Mouse (Mus musculus) heart, postnatal 36 days (tissue): ENCODE results near the gene Myo1g. TPM values are rescaled to one million over a fixed set of nuclear protein-coding genes. Genes with fewer than 3 reads are reported as not detected.
A peak's percentile ranks its signal among the peaks of the same experiment; 100 is the strongest.

Source experiments
- DNase-seq, 2 experiments: peaks; one replicate each; pipeline ENCODE4 v3.0.0; 2021 to 2022
- intact Hi-C: fragments of 180-260 bp; cut with DNase I; formaldehyde crosslinking; loops from one replicate; pipeline ENCODE4 v1.15.1; 2025
- total RNA-seq, 2 experiments: library from RNA; stranded (reverse); gene quantifications; 2 replicates each; pipeline ENCODE4 v1.2.3; 2021

Myo1g gene
- total RNA-seq, 2 experiments from 2014 or later, result 1.2 to 2.2 TPM

- DNase-seq, result no peak
- intact Hi-C loops, result no loop called here
Measured at GRCm38 (mm10) chr11:6497311-6497948, 23.3 kb downstream of the Myo1g start.

DNA sequence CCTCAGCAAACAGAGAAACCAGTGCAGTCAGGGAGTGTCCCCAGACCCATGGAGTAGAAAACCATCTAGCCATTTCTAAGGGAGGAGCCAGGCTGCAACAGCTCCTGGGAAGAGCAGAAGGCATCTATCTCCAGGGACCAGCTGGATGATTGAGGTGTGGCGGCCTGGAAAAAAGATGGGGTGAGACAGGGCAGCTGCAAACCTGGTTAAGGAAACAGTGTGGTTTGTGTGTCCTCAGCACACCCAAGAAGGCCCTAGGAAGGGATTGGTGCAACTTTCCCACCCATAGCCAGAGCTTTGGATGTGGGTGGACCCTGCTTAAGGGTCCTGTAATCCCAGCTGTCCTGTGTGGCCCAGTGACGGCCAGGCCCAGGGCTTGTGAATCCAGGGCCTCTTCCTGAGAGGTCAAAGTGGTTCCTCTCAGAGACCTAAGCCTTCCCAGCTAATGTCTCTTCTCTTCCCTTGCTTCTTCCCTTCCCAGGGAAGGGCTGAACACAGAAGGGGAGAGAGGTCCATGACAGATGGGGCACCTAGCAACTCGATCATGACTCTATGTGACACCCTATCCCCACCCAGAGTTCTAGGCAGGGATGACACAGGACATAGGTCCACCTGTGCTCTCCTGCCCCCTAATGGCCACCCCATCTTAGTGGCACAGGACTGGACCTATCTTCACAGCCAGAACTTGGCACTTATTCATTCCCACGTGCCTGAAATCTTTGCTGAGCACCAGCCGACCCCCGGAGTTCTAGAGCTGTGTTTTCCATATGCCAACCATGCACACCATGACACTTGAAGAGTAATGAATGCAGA lies 30.9 kb downstream of the Myo1g start:
- DNase-seq, result peak; percentile 30 to 38
- intact Hi-C loops, result loop anchor here (1.0 kb wide), 1 partner anchor 24 kb away; no protein-coding TSS in a partner anchor

DNA sequence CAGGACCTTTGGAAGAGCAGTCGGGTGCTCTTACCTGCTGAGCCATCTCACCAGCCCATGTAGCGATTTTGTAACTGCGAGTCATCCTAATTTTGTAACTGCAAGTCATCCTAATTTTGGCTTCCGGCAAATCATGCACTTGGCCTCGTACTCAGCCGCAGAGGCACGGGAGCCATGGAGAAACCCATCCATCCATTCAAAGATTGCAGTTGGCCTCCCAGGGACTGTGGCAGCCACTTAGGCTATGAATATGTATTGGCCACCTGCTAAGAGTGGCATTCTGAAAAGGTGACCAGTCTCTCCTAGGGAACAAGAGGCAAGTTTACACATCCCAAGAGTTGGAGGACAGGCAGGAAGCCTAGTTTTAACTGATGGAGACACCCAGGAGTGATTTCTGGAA lies 31.5 kb downstream of the Myo1g start:
- no peak for DNase-seq
- intact Hi-C loops, result no loop called here

- intact Hi-C loops, result no loop called here
- no peak for DNase-seq
Measured at GRCm38 (mm10) chr11:6488041-6488684, 32.6 kb downstream of the Myo1g start.

- intact Hi-C loops, result no loop called here
- DNase-seq, result no peak
Measured at GRCm38 (mm10) chr11:6487496-6487895, 33.3 kb downstream of the Myo1g start.

DNA sequence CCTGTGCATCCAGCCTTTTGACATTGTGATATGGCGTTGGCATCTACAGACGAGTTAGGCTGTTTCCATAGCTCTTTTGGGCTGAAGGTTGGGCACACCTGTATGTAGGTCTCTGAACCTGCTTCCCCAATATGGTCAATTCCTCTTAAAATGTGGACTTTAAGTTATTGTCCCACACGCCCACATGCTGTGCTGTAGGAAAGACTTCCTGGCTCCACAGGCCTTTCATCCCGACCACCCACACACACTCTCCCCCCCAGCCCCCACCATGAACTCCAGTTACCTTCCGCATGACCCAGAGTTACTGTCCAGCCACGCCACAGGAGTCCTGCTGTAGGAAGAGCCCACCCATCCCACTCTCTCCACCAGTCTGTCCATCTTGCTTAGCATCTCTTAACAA lies 33.8 kb downstream of the Myo1g start:
- intact Hi-C loops, result no loop called here
- DNase-seq, result no peak

DNA sequence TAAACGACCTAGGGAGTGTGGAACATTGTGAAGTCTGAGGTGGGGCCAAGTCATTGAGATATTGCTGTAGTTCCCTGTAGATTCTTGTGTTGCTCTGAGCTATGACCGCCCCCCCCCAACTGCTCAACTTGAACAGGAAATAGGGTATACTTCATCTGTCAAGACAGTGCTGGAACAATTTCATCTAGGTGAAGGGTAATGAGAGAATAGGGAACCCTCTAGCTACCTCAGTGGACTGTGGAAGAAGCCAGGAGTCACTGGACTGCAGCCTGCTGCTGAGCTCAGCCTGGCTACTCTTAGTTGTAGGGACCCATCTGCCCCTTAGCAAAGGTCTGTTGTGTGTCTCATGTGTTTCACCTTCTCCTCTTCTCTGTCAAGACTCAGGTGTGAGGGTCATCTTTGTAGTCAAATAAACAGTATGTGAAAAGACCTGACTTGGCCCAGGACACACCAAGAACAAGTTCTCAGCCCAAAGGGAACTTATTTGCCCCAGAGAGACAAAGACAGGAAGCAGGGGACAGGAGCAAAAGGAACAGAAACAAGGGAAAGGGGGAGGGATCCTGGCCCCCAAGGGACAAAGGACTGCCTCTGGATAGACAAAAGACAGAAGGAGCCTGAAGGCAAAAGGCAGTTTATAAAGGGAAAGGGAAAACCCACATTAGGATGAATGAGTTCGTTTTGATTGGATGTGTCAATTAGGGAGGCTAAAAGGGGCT lies 36.4 kb downstream of the Myo1g start:
- DNase-seq, result no peak
- intact Hi-C loops, result no loop called here

- intact Hi-C loops, result no loop called here
Measured at GRCm38 (mm10) chr11:6483103-6483502, 37.7 kb downstream of the Myo1g start.

DNA sequence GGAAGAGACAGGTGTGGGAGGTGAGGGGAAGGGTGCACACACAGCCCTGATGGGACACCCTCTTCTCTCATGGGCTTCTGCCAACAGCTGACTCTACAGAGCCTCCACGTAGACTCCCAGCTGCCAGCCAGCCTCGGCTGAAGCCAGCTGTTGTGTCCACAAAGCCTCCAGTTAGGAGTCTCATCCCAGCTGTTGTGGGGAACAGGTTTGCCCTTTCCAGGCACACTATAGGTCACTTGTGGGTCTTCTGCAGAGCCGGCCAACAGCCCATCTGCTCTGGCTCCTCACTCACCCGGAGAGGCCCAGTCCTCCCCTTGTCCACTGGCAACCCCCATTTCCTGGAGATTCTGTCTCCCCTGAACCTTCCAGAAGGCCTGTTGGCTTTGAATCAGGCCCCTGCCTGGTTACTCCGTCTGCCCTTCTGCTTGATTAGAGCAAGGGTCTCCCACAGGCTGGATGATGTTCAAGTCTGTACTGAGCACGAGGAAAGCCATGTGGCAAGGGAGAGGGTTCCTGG lies 39.0 kb downstream of the Myo1g start:
- DNase-seq, result no peak
- intact Hi-C loops, result no loop called here

More at GRCm38 (mm10) chr11:6483103-6483502, 37.7 kb downstream of the Myo1g start:
- no peak for DNase-seq

GRCm38 (mm10) chr11:6480681-6481405 lies 39.9 kb downstream of the Myo1g start:
- intact Hi-C loops, result no loop called here

DNA sequence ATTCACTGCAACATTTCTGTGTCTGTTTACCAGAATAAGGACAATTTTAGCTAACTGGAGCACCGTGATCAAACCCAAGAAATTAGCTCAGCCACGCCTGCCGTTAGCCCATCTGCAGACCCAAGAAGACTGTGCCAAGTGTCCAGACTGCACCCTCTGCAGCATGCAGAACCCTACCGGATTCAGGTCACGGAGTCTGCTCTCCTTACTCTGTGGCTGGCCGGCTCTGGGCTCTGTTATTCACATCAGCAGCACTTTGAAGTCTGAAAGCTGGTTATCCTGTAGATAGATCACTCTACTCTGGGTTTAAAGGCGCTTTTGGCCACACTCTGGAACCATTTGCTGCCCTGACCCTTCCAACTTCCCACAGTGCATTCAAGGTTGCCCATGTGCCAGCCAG lies 40.6 kb downstream of the Myo1g start:
- intact Hi-C loops, result no loop called here
- no peak for DNase-seq

More at GRCm38 (mm10) chr11:6480681-6481405, 39.9 kb downstream of the Myo1g start:
- DNase-seq, result no peak

GRCm38 (mm10) chr11:6479231-6479630 lies 41.5 kb downstream of the Myo1g start:
- no peak for DNase-seq
- intact Hi-C loops, result loop anchor here (5.0 kb wide), 2 partner anchors 48 to 148 kb away; partner anchors contain the start of gene Tbrg4

GRCm38 (mm10) chr11:6477350-6477749 lies 43.4 kb downstream of the Myo1g start:
- intact Hi-C loops, result loop anchor here (2.0 to 5.0 kb wide), 3 partner anchors 35 to 150 kb away; partner anchors contain the start of gene Tbrg4
- DNase-seq, result no peak

DNA sequence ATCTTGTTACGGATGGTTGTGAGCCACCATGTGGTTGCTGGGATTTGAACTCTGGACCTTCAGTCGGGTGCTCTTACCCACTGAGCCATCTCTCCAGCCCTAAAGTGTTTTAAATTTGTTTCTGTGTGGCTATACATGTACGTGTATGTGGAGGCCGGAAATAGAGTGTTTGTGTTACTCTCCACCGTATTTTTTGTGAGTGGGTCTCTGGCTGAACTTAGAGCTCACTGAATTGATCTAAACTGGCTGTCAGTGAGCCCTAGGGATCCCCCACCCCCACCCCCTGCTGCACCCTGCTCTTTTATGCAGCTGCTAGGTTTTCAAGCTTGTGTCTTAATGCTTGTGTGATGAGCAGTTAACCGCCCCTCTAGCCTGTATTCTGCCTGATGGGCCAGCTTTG lies 43.9 kb downstream of the Myo1g start:
- DNase-seq, result no peak
- intact Hi-C loops, result loop anchor here (2.0 to 5.0 kb wide), 3 partner anchors 34 to 150 kb away; partner anchors contain the start of gene Tbrg4

DNA sequence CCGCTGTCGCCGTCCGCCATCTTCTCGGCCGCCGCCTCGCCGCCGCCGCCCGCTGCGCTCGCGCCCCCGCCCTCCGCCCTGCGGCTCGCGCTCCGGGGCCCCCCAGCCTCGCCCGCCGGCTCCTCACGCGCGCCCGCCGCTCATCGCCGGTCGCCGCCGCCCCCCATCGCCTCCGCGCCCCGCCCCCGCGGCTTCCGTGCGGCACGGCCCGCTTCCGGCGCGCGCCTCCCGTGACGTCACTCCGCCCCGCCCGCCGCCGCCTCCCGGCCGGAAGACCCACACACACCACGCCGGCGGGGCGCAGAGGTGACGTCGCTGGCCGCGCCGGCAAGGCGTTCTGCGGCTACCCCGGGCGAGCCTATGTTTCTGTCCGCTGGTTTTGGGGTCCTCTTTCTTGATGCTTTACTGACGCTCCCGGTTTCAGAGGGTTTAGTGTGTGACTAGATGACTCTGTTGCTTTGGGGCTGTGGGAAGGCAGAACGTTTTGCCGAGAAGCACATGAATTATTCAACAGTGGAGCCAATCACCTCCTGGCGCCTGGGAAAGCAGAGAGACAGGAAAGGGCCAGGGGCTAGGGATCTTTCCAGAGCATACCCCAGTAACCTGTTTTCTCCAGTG lies 44.8 kb downstream of the Myo1g start, which contains the start of gene Purb:
Gene Purb, minus strand, starts transcription at position 51 of the 618 bp plus-strand sequence.
- intact Hi-C loops, result loop anchor here (1.0 to 5.0 kb wide), 4 partner anchors 33 to 151 kb away; partner anchors contain the start of genes Ccm2 and Tbrg4
- DNase-seq, result peak; percentile 94 to 96

DNA sequence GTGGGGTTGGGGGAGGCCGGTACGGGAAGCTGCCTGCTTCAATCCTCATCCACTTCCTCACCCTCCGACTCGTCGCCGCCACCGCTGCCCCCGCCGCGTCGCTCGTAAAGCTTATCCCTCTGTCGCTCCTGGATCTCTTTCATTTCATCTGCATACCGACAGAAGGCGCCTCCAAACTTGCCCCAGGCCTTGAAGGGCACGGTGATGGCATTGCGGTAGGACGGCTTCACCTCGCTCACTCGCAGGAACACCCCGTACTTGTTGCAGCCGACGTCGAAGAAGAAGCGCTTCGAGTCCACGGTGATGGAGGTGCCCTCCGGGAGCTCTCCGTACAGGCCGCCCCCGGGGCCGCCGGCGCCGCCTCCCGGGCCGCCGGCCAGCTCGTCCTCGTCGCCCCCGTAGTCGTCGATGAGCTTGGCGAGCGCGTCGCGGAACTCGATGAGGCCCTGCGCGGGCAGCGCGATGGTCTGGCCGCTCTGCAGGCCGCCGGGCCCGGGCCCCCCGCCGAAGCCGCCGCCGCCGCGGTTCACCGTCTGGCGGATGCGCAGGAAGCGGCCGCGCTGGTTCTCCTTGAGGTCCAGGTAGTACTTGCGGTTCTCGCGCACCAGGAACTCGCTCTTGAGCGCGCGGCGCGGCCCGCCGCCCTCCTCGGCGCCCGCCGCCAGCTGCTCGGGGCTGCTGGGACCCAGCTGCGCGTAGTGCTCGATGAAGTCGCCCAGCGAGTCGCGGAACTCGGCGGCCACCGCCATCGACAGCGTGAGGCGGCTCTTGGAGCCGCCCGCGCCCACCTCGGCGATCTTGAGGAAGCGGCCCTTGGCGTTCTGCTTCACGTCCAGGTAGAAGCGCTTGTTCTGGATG lies 45.7 kb downstream of the Myo1g start:
- DNase-seq, result peak; percentile 58 to 64
- intact Hi-C loops, result loop anchor here (1.0 to 5.0 kb wide), 3 partner anchors 52 to 152 kb away; partner anchors contain the start of genes Ccm2 and Tbrg4

- intact Hi-C loops, result no loop called here
- DNase-seq, result no peak
Measured at GRCm38 (mm10) chr11:6474381-6474780, 46.4 kb downstream of the Myo1g start.

- intact Hi-C loops, result no loop called here
- no peak for DNase-seq
Measured at GRCm38 (mm10) chr11:6472076-6472475, 48.7 kb downstream of the Myo1g start.
